Mouse (Mus musculus): ENCODE results near the gene Cyth3. TPM values are rescaled to one million over a fixed set of nuclear protein-coding genes. Genes with fewer than 3 reads are reported as not detected.

Gene Cyth3
- polyA plus RNA-seq, 1 experiment: 119 TPM

GRCm38 (mm10) chr5:143663074-143663687, 40.9 kb downstream of the Cyth3 start:
- no peak for TF ChIP-seq GATA1 (IDR thresholded peaks at IDR 0.05; ENCODE audit: low read length)

- no peak for TF ChIP-seq GATA1 (IDR thresholded peaks at IDR 0.05; ENCODE audit: low read length)
Observed at GRCm38 (mm10) chr5:143665561-143665960, 43.3 kb downstream of the Cyth3 start.

GRCm38 (mm10) chr5:143666015-143666414, 43.8 kb downstream of the Cyth3 start:
- TF ChIP-seq GATA1 (IDR thresholded peaks at IDR 0.05; ENCODE audit: low read length): no peak

- TF ChIP-seq GATA1 (IDR thresholded peaks at IDR 0.05; ENCODE audit: low read length): no peak
Observed at GRCm38 (mm10) chr5:143668884-143669283, 46.6 kb downstream of the Cyth3 start.

- TF ChIP-seq GATA1 (IDR thresholded peaks at IDR 0.05; ENCODE audit: low read length): no peak
Observed at GRCm38 (mm10) chr5:143669393-143669792, 47.1 kb downstream of the Cyth3 start.

- TF ChIP-seq GATA1 (IDR thresholded peaks at IDR 0.05; ENCODE audit: low read length): no peak
Observed at GRCm38 (mm10) chr5:143669839-143670238, 47.6 kb downstream of the Cyth3 start.

- TF ChIP-seq GATA1 (IDR thresholded peaks at IDR 0.05; ENCODE audit: low read length): no peak
Observed at GRCm38 (mm10) chr5:143670740-143671415, 48.6 kb downstream of the Cyth3 start.

- no peak for TF ChIP-seq GATA1 (IDR thresholded peaks at IDR 0.05; ENCODE audit: low read length)
Observed at GRCm38 (mm10) chr5:143674576-143674975, 52.3 kb downstream of the Cyth3 start.

GRCm38 (mm10) chr5:143676218-143676985, 54.2 kb downstream of the Cyth3 start:
- TF ChIP-seq GATA1 (IDR thresholded peaks at IDR 0.05; ENCODE audit: low read length): no peak

GRCm38 (mm10) chr5:143677363-143677762, 55.1 kb downstream of the Cyth3 start:
- TF ChIP-seq GATA1 (IDR thresholded peaks at IDR 0.05; ENCODE audit: low read length): no peak

- no peak for TF ChIP-seq GATA1 (IDR thresholded peaks at IDR 0.05; ENCODE audit: low read length)
Observed at GRCm38 (mm10) chr5:143678634-143679271, 56.5 kb downstream of the Cyth3 start.

GRCm38 (mm10) chr5:143679654-143680053, 57.4 kb downstream of the Cyth3 start:
- no peak for TF ChIP-seq GATA1 (IDR thresholded peaks at IDR 0.05; ENCODE audit: low read length)

- TF ChIP-seq GATA1 (IDR thresholded peaks at IDR 0.05; ENCODE audit: low read length): no peak
Observed at GRCm38 (mm10) chr5:143683696-143684095, 61.4 kb downstream of the Cyth3 start.

GRCm38 (mm10) chr5:143684911-143685390, 62.7 kb downstream of the Cyth3 start:
- no peak for TF ChIP-seq GATA1 (IDR thresholded peaks at IDR 0.05; ENCODE audit: low read length)

GRCm38 (mm10) chr5:143686456-143686855, 64.2 kb downstream of the Cyth3 start:
- TF ChIP-seq GATA1 (IDR thresholded peaks at IDR 0.05; ENCODE audit: low read length): no peak

- no peak for TF ChIP-seq GATA1 (IDR thresholded peaks at IDR 0.05; ENCODE audit: low read length)
Observed at GRCm38 (mm10) chr5:143687589-143687988, 65.3 kb downstream of the Cyth3 start.
